8 mouse cellular contexts compared by ENCODE assay signal in genomic region chr10:72654270-72655016, GRCm38 (mm10). TPM values are rescaled to one million over a fixed set of nuclear protein-coding genes. Genes with fewer than 3 reads are reported as not detected.
DNase-seq lines count a peak whose midpoint lies in the region; ATAC-seq lines count a peak whose summit lies in the region.

Gene Zwint (plus strand): TSS chr10:72654845.

- 2% methylated on average over 36 of the region's 36 CpGs for WGBS in hindbrain, embryonic 12.5 days

- H3K4me3 ChIP-seq in hindbrain, embryonic 12.5 days: peak within 1 kb of the TSS; percentile 74

- H3K27me3 ChIP-seq in hindbrain, embryonic 12.5 days: no peaks in the 10 kb centered on the region

- peaks cover 20% of the 10 kb centered on the region for H3K4me1 ChIP-seq in hindbrain, embryonic 12.5 days

- no peaks in the 10 kb centered on the region for H3K9me3 ChIP-seq in hindbrain, embryonic 12.5 days (replicated peaks)

- ATAC-seq in hindbrain, embryonic 12.5 days (ENCODE audit: low FRiP score): peak; percentile 99

- H3K27ac ChIP-seq in hindbrain, embryonic 12.5 days: peak within 1 kb of the TSS; percentile 88

- DNase-seq in NIH3T3 (ENCODE audit: low read depth): peak; percentile 99
- peak; percentile 98 for DNase-seq in cerebellum, postnatal 10 days
- peak; percentile 95 to 97 for DNase-seq in frontal cortex, postnatal 10 days (ENCODE audit: low spot score in 2 of 2)
- DNase-seq in layer of hippocampus, postnatal 14 days (ENCODE audit: low spot score in 2 of 2): peak; percentile 95 to 98
- peak; percentile 96 for DNase-seq in lung, postnatal 14 days
- DNase-seq in retina, adult 2 months (ENCODE audit: low read depth, low spot score): peak; percentile 92
- DNase-seq in thymus, postnatal 36 days: peak; percentile 94

- peak within 1 kb of the TSS; percentile 72 for H3K4me2 ChIP-seq in hindbrain, embryonic 12.5 days (replicated peaks)

- peak within 1 kb of the TSS; percentile 67 for H3K9ac ChIP-seq in hindbrain, embryonic 12.5 days

- H3K36me3 ChIP-seq in hindbrain, embryonic 12.5 days: peaks cover 31% of the 10 kb centered on the region

RNA-seq across cellular contexts. Expression of gene Zwint, which starts in this region (rescaled TPM):
- polyA plus RNA-seq in hindbrain, embryonic 12.5 days (2016; fragmentation: Nextera tagmentation; extraction: Ambion mirVana): 418 and 421 TPM in 2 replicates
- 100 to 1,000 TPM; 665 to 704 TPM for total RNA-seq in layer of hippocampus, postnatal 14 days (2021)

Comparison
In these comparisons a context has a peak if more than half of its experiments do, and no peak if none do; other contexts are left out.
1. Peak in every context shown above with its lines: DNase-seq, ATAC-seq, H3K4me3 ChIP-seq and H3K27ac ChIP-seq.